Mouse (Mus musculus): ENCODE data around the gene Ttc6.

Gene Ttc6

DNA sequence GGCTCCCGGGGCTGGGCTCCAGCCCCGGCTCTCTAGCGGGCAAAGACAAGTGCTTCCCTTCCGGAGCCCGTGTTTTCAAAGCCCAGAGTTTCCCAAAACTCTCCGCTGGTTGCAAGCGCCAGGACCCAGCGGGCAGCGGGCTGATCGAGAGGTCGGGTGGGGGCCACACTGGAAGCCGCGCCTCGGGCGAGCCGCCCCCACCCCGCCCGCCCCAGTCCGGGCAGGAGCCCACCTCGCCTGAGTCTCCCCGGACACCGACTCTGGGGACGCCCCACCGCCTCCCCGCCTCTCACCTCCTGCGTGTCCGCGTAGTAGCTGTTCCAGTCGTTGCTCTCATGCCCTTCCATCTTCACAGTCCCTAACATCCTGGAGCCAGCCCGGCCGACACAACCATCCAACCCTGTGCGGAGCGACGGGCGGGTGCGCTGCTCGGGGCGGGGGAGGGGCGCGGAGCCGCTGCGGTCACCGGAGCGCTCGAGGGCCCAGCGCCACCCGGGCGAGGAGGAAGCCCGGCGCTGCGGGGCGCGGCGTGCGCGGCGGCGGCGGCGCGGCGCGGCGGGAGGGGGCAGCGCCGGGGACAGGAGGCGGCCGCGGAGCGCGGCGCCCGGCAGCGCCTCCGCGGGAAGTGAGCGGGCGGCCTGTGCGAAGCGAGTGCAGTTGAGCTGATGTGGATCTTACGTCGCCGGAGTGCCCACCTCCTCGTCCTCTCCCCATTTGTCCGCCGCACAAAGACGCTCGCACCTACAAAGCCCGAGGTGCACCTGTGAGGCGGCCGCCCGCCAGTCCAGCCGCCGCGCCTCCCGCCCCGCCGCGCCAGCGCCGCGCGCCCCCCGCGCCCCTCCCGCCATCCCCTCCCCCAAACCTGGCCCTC is 18.3 kb upstream of the Ttc6 start:
- DNase-seq (ENCODE audit: low read depth, low spot score), result no peak

DNA sequence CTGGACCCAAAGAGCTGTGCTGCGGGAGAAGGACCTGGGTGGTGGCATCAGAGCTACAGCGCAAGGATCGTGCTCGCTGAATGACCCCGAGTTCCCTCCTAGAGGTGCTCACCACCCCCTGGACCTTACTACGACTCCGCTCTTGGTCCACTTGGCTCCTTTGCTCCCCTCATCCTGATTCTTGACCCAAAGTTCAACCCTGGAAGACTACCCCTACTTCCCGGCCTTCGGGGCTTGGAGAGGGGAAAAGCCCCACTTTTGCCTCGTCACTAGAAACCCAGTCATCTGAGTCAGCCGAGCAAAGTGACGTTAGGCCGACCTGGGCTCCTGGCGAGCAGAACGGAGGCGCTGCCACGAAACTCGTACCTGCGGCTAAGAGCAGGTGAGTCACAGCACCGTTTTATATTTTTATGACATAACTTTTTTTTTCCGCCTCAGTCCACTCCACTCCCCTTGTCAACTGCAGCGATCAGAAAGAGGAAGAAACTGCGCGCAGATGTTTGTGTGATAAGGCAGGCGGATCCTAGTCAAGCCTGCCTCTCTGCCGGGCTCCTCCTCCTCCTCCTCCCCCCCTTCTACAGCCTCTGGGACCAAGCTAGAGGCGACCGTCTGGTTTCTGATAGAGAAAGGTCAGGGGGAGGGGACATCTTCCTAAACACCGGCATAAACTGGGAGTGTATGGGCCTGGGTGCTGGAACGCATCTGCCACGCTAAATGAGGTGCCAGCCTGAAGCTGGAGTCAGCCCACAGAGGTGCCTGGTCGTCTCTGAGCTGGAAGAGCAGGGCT is 17.3 kb upstream of the Ttc6 start, which contains the start of gene Foxa1:
Foxa1 (minus strand) TSS at position 502 of the 787 bp plus-strand sequence.
- DNase-seq (ENCODE audit: low read depth, low spot score), result no peak

DNA sequence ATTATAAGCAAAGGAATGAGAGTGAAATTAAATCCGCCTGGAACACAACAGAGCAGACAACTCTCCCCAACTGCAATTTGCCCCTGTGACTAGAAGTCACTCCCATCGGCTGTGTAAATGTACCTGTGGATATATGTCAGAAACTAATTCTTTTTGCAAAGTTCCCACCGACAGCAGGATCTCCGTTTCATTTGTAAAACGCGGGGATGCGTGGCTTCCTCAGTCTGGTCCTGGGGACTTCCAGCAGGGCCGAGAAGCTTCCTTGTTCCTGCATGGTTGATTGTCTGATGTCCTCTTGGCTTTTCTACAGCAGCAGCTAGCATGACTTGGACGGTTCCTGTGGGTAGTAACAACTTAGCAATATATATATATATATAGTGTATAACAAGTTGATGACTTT is 16.0 kb upstream of the Ttc6 start:
- no peak for DNase-seq (ENCODE audit: low read depth, low spot score)

DNA sequence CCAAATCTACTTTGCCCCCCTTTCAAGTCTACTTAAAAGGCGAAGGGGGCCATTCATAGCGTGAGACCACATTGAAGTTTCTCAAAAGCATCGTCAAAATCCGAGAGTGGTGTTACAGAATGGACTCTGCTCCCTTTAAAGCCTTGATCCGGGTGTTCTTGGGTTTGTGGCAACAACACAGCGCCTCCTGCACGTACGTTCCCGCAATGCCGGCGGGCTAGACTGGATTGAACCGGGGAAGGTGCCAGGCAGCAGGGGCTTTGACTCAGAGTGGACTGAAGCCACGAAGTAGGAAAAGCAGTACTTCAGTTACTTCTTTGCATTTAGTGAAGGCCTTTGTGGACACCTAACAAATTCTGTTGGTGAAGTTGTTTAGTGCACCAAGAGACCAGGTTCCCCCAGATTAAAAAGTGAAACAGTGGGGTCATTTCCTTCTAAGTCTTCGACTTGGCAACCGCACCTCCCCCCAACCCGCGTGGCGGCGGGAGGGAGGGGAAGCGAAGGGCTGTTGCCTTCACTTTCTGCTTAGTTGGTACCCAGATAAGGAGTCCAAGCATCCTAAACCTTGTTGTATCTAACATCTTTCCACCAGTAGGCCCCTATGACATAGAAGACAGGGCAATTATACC is 15.4 kb upstream of the Ttc6 start:
- no peak for DNase-seq (ENCODE audit: low read depth, low spot score)

DNA sequence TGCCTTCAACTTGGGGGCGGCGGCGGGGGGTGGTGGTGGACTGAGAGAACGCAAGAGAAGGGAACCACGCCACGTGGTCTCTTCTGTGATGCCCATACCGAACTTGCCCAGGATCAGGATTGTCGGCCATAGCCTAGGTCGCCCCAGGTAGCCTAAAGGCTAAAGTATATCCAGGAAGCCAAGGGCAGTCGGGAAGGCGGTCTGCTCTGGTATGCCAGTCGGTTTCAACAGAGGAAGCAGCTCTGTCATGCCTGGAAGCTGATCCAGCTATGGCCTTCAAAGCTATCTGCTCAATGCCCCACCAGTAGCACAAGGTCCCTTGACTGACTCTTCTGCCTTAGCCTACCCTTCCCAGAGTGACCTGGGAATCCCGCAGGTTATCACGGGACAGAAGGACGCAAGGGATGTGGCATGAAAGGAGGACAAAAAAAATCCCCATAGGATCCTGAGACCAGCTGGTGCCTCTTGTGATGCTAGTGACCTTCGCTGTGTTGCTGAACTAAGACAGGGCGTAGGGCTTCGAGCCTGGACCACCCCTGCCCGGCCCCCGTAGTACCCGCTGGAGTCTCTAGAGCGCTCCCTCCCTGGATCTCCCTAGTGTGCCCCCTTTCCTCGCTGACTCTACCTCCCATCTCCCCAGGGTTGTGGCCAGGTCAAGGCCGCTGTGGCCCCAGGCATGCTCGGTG is 14.8 kb upstream of the Ttc6 start:
- no peak for DNase-seq (ENCODE audit: low read depth, low spot score)

DNA sequence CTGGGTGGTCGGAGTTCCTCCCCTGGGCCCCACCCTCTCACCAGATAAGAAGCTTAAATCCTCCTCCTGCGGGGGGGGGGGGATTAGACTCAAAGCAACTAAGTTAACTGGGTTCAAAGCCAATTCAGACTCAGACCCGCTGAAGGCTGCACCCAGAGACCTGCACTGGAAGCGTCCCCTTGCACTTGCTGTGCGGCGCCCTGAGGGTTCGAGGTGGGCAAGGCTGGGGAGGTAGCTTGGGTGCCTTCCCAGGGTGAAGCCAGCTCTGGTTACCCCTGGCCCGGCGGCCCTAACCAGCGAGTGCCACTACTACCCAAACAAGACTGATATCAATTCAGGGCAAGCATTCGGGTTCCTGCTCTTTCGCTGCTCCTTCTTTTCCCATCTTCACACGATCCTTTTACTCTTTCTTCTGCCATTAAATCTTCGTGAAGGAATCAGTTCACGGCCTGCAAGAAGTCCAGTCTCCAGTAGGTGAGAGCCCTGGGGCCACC is 14.2 kb upstream of the Ttc6 start:
- DNase-seq (ENCODE audit: low read depth, low spot score), result no peak

DNA sequence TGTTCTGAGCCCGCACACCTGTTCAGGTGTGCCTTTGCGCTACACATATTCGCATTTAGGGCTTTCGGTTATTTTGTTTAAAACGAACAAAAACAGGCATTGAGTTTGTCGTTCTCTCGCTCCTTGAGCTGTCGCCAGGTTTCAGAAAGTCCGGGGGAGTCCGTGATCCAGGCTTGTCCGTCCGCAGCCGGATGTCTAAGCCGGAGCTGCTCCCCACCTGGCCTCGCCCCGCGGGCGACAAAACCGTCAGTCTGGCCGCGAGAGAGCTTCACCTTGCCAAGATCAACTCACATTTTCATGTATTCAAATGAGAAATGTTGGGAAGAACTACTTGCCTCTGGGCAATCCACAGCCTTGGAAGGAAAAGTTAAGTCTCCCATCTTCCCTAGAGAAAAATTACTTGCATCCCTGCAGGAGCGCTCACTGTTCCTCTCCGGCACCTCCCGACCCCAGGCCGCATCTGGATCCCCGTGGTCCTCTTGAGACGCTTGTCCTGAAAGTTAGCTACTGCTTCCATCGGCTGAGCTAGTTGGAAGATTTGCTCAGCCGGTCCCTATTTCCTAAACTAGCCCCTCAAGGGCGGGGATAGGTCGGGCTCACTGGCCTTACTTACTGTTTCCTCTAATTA is 13.6 kb upstream of the Ttc6 start:
- DNase-seq (ENCODE audit: low read depth, low spot score), result no peak

DNA sequence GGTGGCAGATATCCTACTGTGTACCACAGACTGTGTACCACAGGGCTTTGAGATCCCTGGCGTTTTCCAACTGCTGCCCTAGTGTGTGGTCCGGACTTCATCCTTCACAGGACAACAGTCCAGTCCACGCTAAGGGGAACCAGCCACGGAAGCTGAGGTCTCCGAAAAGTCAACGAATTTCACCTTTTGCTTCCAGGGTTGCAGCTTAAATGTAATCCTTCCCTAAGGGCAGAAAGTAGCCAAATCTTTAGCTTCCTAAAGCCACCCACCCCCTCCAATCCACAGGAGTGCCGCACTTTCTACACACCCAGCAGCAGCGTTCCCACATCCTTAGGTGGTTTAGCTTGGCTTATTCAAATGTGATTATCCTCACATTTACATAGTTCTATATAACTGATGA is 13.0 kb upstream of the Ttc6 start:
- DNase-seq (ENCODE audit: low read depth, low spot score), result no peak

DNA sequence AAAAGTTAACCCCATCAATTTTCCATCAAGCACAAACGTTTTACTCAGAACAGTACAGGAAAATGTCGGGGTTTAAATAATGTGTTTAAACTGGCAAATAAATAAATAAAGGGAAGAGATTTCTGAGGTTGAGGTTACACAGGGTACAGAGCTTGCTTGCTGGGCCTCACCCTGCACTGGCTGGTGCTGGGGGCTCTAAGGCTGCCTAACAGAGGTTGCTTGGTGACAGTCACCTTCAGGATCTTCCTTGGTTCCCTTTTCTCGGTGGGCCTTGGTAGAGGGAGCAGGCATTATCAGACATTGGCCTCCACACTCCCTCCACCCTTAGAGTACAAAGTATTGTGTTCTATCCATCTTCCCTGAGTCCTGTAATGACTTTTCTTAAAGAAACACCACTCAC is 11.6 kb upstream of the Ttc6 start:
- no peak for DNase-seq (ENCODE audit: low read depth, low spot score)

DNA sequence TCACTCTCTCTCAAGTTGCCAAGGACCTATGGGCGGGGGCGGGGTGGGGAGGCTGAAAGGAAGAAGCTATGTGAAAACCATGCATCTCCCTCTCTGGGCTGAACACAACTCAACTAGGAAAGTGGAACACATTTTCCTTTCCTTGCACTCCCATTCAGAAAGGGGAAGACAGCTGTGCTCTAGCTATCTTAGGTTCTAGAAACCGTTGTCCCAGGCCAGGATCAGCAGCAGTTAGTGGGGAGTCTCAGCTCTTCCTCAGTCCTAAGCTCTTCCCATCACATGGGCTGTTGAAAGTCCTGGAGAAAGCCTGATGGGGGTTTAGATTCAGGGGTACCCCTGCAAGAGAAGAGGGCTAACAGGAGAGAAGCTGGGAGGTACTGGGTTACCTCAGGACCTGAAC is 9.8 kb upstream of the Ttc6 start:
- DNase-seq (ENCODE audit: low read depth, low spot score), result no peak

DNA sequence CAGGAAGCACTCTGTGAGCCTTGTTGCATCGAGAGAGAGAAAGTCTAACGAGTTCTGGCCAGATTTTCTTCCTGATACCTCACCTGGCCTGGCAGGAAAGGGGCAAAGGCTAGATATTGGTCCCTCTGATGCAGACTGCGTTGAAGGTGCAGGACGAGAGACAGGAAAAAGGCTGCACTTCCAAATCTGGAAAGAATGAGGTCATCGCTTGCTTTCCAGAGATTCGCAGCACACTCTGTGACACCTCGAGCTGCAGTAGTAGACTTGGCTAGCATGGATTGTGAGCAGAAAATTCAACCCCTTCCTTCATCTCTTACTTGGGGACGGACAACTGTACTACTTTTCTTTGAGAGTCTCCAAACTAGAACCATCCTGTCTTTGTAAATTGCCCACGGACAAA is 7.9 kb downstream of the Ttc6 start:
- DNase-seq (ENCODE audit: low read depth, low spot score), result no peak

DNA sequence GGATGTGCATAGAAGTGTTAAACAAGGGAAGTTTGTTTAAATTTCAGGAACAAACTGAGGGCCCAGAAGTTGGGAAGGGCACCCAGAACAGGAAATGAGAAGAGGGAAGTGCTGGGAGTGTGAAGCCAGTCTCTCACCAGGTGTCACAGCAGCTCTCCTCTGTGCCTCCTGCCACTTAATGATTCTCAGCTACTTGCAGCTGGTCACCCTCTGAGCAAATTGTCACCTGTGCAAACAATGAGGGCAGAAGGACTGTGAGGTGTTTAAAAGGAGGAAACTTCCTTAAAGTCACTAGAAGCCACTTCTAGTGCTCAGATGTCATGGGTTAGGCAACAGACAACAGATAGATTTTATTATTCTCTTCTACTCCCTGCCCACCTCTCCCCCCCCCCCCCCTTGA is 8.5 kb downstream of the Ttc6 start:
- no peak for DNase-seq (ENCODE audit: low read depth, low spot score)

DNA sequence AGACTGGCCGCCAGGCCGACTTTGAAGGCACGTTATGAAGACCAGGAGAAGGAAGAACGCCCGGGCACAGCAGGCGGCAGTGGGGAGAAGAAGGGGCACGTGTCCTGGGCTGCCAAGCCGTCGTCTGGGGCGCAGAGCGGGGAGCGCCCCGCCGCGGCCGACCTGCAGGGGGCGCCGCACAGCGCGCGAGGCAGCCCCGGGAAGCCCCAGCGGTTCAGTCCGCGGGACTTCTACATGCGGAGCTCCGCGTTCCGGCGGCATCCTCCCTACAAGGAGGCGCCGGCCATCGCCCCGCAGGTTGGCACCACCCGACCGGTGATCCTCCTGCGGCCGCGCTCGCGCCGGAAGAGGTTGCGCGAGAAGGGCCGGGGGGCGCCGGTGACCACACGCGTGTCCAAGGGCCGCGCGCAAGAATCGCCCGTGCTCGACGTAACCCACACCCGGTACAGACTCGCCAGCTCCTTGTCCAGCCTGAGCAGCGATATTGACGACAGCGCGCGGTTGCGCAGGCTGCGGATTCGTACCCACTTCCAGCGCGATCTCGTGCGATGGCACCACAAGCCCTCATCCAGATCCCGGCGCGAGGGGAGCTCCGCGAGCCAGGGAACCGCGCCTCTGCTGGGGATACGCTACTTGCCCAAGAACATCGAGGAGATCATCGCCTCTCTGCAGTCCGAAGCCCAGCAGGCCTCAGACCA is 12.2 kb downstream of the Ttc6 start:
- peak; percentile 77 for DNase-seq (ENCODE audit: low read depth, low spot score)

DNA sequence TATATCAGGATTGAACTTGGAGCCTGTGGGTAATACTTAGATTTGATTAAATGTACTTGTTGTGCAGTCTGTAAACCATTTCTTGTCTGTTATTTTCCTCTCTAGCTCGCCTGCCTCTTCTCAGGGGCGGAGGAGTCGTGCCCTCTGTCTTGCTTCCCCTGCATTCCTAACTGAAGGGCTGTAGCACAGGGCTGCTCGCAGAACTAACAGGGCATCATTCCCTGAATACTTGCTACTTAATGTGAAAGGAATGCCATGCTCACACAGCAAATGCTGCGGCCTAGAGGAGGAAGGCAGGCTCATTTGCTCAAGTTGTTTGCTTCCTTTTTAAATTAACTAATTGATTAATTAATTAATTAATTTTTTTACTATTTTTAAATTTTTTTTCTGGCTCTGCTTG is 43.7 kb downstream of the Ttc6 start:
- DNase-seq (ENCODE audit: low read depth, low spot score), result peak; percentile 41

DNA sequence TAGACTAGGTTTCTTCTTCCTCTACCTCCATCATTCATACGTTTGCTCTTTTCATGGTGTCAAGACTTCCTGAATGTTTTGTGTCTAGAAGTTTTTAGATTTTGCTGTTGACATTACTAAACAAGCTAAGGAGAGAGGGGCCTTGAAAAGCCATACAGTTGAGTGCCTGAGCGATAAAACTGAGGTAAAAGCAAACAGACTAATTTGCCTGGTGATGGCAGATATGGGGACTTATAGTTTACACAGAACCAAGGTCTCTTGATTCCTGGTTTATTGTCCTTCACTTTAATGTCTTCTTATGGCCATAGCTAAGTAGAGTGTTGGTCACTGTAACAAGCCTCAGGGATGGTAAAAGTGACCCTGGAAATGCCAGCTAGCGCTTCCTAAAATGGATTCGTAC is 51.2 kb downstream of the Ttc6 start:
- DNase-seq (ENCODE audit: low read depth, low spot score), result no peak

DNA sequence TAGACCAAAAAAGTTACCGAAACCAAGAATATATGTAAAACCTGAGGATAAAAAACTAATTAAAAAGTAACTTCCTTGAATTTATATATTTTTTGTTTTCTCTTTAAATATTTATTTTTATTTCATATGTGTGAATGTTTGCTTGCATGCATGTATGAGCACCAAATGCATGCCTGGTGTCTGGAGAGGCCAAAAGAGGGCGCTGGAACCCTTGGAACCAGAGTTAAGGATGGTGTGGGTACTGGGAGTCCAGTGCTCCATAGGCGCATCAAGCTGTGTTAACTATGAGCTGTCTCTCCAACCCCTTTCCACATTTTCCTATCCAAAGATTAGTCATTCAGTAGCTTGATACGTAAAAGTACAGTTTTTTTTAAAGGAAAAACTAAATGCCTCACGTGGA is 58.1 kb downstream of the Ttc6 start:
- DNase-seq (ENCODE audit: low read depth, low spot score), result no peak

DNA sequence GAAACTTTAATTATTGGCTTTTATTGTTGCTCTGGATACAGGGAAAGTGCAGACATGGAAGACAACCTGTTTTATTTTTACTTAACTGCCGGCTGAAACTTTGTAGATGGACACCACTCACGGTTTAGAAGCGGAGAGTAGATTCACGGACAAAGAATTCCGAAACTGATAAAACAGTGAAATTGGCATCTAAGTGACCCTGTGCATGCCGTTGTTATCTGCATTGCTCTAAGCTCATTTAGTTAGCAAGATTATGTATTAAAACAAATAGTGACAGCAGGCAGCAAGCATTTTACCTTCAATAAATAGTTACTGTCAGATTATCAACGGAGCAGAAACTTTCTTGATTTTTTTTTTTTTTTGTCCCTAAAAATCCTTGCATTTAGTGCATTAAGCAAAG is 59.4 kb downstream of the Ttc6 start:
- no peak for DNase-seq (ENCODE audit: low read depth, low spot score)

DNA sequence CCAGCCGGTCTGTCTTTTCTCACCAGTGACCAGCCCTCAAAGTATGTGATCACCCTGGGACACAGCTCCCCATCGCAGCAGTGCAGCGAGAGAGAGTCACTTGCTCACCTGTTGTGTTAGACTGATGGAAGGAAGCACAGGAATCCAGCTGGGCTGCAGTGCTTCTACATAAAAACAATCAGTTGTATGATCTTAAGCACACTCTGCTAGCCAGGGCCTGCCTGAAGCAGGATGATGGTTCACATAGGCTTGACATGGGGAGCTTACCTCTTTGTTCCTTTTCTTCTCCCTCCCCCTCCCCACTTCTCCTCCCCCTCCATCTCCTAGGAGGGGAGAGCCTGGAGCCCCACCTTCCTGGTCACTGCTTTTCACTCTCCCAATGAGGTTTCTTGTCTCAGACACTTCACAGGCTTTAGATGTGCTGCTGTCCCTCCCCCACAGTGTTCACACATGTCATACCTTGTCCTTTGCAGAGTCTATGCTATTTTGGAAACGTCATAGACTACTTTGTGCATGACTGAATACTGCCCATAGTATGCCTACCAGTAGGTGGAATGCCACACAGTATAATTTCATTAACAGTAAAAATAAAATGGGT is 60.2 kb downstream of the Ttc6 start:
- DNase-seq (ENCODE audit: low read depth, low spot score), result peak; percentile 5

DNA sequence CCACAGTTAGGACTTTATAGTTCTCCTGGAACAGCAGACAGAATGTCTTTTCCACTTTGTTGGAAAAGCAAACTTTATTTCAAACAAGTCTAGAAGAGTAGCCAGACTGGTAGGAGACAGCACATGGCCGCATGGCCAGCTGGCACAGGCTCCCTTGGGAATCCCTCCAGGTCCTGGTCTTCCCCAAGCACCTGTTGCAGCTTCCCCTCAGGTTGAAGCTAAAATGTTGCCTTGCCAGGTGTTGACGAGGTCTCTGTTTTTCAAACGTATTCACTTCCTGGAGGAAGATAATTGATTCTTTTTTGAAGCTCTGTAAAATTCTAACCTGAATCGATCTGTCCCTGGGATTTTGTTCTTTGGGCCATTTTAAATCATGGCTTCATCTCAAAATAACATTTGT is 86.1 kb downstream of the Ttc6 start:
- DNase-seq (ENCODE audit: low read depth, low spot score), result no peak

DNA sequence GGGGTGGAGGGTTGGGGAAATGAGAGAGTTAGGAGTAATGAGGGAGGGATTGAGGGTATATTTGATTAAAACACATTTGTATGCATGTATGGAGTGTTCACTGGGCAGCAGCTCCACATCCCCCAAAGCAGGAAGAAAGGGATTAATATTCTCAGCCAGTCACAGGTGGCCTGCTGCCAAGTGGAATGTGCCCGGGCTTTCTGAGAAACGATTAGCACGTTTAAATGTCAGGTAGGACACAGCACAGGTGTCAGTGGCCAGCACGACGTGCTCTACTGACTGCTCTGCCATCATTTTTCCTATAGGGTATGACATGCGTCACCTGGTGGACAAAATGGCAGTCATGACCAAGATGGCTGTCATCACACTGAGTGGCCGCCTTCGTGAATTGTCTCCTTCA is 86.8 kb downstream of the Ttc6 start:
- no peak for DNase-seq (ENCODE audit: low read depth, low spot score)
